Mouse (Mus musculus): ENCODE results near the gene Adi1.

DNA sequence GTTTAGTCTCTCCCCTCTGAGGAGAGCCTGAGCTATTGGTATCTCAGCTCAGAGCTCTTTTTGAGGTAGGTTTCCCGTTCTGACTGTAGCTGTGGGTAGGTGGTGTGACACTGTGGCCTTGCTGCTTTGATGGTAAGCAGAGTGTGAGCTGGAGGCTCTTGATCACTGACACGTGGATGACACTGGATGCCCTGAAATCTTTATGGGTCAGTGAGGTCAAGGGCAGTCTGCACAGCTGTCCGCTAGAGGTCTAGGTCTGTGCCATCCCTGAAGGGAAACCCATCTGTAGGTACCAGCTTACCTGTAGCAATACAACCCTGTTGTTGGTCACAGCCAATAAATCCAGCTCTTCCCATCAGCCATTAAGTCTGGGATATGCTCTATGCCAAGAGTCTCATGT lies 10.7 kb downstream of the Adi1 start:
- TF ChIP-seq POLR2A (IDR thresholded peaks at IDR 0.05; ENCODE audit: borderline replicate concordance, extremely low read depth, low read depth, low read length) (no peak), CTCF (IDR thresholded peaks at IDR 0.05; ENCODE audit: insufficient read depth, low read length) (no peak)

Data from lung, adult 2 months (tissue).